Mouse (Mus musculus): ENCODE measurements around the gene Krtap4-8.
A peak's percentile ranks its signal among the peaks of the same experiment; 100 is the strongest.
"Not testable (repeated sequence)": the region's sequence is repeated elsewhere in the genome, so short reads cannot be mapped to it uniquely, and the experiment has no call there.

Krtap4-8 gene

DNA sequence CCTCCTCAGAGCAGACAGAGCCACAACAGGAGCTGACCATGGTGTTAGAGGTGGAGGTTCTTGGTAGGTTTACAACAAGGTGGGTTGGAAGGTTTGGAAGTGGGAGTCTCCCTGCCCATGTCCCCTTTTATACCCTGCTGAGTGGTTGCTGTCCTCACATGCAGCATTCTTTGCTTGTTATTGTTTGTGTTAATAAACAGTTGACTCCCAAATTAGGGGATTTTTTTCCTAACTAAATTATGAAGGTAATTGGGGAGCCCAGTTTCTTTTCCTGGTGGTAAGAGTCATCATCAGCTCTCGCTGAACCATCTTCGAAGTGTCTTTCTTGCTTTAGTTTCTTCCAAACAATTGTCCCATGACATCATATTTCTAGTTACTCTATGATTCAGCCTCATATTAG is at the start of gene Krtap4-8:
Gene Krtap4-8 (minus strand): TSS at position 101 of the 400 bp plus-strand sequence.
- DNase-seq: no peak

DNA sequence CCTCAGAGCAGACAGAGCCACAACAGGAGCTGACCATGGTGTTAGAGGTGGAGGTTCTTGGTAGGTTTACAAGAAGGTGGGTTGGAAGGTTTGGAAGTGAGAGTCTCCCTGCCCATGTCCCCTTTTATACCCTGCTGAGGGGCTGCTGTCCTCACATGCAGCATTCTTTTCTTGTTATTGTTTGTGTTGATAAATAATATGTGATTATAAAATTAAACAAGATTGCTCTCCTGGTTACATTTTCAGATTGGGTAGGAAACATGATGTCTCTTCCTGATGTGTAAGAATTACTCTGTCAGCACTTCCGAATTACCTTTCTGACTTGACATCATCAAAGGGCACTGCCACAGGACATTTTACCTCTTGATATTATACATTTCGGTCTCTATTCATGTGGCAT is 35.1 kb upstream of the Krtap4-8 start, which contains the start of gene Gm11564:
Gene Gm11564 (minus strand): TSS at position 101 of the 400 bp plus-strand sequence.
- DNase-seq: not testable (repeated sequence)

DNA sequence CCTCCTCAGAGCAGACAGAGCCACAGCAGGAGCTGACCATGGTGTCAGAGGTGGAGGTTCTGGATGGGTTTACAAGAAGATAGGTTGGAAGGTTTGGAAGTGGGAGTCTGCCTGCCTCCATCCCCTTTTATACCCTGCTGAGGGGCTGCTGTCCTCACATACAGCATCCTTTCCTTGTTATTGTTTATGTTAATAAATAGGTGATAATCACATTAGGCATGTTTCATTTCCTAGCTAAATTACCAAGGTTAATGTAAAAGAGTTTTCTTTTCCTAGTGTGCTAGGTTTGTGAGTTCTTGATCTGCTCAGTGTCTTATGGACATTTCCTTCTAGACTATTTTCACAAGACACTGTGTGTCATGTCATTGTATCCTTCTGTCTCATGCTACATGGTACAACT is 29.3 kb upstream of the Krtap4-8 start, which contains the start of gene Krtap4-13:
Gene Krtap4-13 (minus strand): TSS at position 101 of the 400 bp plus-strand sequence.
- DNase-seq: not testable (repeated sequence)

DNA sequence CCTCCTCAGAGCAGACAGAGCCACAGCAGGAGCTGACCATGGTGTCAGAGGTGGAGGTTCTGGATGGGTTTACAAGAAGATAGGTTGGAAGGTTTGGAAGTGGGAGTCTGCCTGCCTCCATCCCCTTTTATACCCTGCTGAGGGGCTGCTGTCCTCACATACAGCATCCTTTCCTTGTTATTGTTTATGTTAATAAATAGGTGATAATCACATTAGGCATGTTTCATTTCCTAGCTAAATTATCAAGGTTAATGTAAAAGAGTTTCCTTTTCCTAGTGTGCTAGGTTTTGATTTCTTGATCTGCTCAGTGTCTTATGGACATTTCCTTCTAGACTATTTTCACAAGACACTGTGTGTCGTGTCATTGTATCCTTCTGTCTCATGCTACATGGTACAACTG is 23.8 kb upstream of the Krtap4-8 start, which contains the start of gene Gm11554:
Gene Gm11554 (minus strand): TSS at position 101 of the 400 bp plus-strand sequence.
- DNase-seq: not testable (repeated sequence)

DNA sequence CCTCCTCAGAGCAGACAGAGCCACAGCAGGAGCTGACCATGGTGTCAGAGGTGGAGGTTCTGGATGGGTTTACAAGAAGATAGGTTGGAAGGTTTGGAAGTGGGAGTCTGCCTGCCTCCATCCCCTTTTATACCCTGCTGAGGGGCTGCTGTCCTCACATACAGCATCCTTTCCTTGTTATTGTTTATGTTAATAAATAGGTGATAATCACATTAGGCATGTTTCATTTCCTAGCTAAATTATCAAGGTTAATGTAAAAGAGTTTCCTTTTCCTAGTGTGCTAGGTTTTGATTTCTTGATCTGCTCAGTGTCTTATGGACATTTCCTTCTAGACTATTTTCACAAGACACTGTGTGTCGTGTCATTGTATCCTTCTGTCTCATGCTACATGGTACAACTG is 18.3 kb upstream of the Krtap4-8 start, which contains the start of gene Gm11569:
Gene Gm11569 (minus strand): TSS at position 101 of the 400 bp plus-strand sequence.
- not testable (repeated sequence) for DNase-seq

DNA sequence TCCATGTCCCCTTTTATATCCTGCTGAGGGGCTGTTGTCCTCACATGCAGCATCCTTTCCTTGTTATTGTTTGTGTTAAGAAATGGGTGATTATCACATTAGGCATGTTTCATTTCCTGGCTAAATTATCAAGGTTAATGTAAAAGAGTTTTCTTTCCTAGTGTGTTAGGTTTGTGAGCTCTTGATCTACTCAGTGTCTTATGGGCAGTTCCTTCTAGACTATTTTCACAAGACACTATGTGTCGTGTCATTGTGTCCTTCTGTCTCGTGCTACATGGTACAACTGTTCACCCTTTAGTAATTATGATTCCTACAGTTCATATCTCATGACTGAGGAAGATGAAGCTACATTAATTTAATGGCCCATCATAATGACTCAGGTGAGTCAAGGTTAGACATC is 12.9 kb upstream of the Krtap4-8 start, which contains the start of gene Gm11596:
Gene Gm11596 (minus strand): TSS at position 101 of the 400 bp plus-strand sequence.
- DNase-seq: no peak

DNA sequence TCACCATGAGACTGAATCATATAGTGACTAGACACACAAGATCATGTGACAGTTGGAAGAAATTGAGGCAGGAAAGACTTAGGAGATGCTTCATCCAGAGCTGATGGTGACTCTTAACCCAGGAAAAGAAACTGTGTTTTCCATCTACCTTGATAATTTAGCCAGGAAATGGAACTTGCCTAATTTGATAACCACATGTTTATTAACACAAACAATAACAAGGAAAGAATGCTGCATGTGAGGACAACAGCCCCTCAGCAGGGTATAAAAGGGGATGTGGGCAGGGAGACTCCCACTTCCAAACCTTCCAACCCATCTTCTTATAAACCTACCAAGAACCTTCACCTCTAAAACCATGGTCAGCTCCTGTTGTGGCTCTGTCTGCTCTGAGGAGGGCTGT is 4.4 kb upstream of the Krtap4-8 start, which contains the start of gene Krtap4-9:
Gene Krtap4-9 (plus strand): TSS at position 301 of the 400 bp plus-strand sequence.
- DNase-seq: not testable (repeated sequence)

DNA sequence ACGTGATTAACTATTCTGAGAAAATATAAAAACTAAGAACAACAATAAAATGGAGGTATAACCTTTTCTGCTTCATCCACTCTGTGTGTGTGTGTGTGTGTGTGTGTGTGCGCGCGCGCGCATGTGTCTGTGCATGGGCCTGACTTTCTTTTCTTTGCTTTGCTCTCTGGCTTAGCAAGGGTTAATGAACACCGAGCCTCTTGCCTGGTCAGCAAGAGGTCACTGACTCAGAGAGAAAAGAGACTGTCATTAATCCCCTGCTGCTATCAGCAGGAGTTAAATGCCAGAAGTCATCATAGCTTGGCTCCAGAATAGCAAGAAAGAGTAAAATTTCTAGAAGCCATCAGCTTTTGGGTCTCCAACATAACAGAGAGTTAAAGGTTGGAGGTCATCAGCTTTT is 2.1 kb downstream of the Krtap4-8 start:
- peak; percentile 4 for DNase-seq

DNA sequence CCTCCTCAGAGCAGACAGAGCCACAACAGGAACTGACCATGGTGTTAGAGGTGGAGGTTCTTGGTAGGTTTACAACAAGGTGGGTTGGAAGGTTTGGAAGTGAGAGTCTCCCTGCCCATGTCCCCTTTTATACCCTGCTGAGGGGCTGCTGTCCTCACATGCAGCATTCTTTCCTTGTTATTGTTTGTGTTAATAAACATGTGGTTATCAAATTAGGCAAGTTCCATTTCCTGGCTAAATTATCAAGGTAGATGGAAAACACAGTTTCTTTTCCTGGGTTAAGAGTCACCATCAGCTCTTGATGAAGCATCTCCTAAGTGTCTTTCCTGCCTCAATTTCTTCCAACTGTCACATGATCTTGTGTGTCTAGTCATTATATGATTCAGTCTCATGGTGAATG is 7.7 kb downstream of the Krtap4-8 start, which contains the start of gene Gm11595:
Gene Gm11595 (minus strand): TSS at position 101 of the 400 bp plus-strand sequence.
- not testable (repeated sequence) for DNase-seq

DNA sequence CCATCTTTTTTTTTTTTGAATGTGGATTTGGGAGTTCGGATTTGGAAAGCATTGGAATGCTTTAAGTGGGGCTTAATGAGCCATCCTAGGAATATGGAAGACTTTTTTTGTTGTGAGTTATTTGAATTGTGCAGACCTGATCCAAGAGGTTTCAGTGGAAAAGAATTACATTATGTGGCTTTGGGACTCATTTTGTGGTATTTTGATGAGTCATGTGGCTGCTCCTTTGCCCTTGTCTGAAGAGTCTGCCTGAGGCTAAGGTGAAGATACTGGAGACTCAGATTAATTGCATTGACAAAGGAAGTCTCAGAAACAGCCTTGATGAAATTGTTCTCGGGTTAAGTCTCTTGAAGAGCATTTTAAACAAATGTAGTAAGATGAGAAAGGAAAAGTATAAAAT is 12.1 kb downstream of the Krtap4-8 start:
- no peak for DNase-seq

DNA sequence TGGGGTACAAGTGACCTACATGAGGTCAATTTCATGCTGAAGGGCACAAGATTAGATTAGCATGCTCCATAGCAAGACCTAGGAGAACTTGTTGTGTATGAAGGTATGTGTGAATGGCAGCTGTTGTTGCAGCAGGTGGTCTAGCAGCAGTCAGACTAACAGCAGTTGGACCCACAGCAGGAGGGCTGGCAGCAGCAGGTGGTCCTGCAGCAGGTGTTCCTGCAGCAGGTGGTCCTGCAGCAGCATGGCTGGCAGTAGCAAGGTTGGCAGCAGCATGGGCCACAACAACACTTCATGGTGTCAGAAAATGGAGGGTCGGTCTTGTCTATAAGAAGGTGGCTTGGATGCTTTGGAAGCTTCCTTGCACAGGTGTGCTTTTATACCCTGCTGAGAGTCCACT is 21.6 kb downstream of the Krtap4-8 start:
- DNase-seq: no peak

DNA sequence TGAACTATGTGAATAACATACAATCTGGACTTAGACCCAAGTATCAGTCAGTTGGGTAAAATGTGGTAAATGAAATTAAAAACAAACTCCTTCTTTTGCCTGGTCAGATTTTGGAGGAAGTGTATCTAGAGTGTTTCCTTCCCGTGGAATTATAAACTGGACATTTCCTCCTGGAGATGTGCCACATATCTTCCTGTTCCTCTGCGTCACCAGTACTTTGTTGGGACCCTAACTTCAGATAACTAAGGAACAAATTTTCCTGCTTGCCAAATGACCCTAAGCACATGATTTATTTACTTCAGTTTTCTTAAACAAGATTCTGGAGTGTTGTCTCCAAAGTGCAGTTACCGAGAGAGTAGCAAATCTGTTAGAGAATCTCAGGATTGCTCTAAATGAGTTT is 36.5 kb downstream of the Krtap4-8 start:
- DNase-seq: no peak

DNA sequence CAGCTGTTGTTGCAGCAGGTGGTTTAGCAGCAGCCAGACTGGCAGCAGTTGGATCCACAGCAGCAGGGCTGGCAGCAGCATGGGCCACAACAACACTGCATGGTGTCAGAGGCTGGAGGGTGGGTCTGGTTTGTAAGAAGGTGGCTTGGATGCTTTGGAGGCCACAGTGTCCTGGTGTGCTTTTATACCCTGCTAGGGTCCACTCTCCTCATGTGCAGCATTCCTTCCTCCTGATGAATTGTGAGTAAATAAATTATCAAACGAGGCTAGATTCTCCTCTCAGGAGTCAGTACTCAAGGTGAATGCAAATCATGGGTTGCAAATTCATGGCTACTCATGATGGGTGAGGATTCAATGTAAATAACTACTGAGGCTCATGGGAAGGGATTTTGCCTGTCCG is 46.3 kb downstream of the Krtap4-8 start, which contains the start of gene Gm14180:
Gene Gm14180 (minus strand): TSS at position 101 of the 400 bp plus-strand sequence.
- DNase-seq: no peak

All from kidney, adult 18-20 months (tissue).